Mouse (Mus musculus) liver, embryonic 14.5 days (tissue): ENCODE data around the gene Auts2.

Source experiments
- CTCF ChIP-seq: IDR thresholded peaks from 2 replicates; pipeline ENCODE4 v1.5.1; 2016; ENCODE audit warnings: antibody characterized with exemption, low read depth, control low read depth
- EP300 ChIP-seq: IDR thresholded peaks from 2 replicates; pipeline ENCODE4 v1.6.1; 2016; ENCODE audit warnings: antibody characterized with exemption, low read depth

- no peak for TF ChIP-seq EP300
- TF ChIP-seq CTCF: no peak
These were observed 1053.3 kb downstream of the Auts2 start for GRCm38 (mm10) chr5:131489846-131490245.
